Mouse (Mus musculus) bone marrow, adult 2 months (tissue): Measurements from ENCODE around the gene Akna. TPM values are rescaled to one million over a fixed set of nuclear protein-coding genes. Genes with fewer than 3 reads are reported as not detected.

Experiments
- H3K27ac ChIP-seq: fragments of 200-500 bp; 2 replicates; pipeline ENCODE4 v1.5.1; 2012; ENCODE audit warnings: low read depth, mild to moderate bottlenecking, control low read depth, inconsistent platforms, low read length; ENCODE audit not compliant: control insufficient read depth, poor library complexity, insufficient read depth
- H3K4me1 ChIP-seq: fragments of 200-500 bp; 2 replicates; pipeline ENCODE4 v1.6.1; 2011; ENCODE audit warnings: low read length; ENCODE audit not compliant: control insufficient read depth, insufficient read depth
- H3K4me3 ChIP-seq: fragments of 200-500 bp; replicated peaks from 2 replicates; pipeline ENCODE3; 2011; ENCODE audit warnings: mild to moderate bottlenecking, low read depth, low read length, control low read depth; ENCODE audit not compliant: control insufficient read depth
- CTCF ChIP-seq: fragments of 200-500 bp; IDR thresholded peaks from 2 replicates; pipeline ENCODE4 v1.5.1; 2011; ENCODE audit warnings: low read length, control low read depth; ENCODE audit not compliant: control insufficient read depth, insufficient read depth
- POLR2A ChIP-seq: fragments of 200-500 bp; IDR thresholded peaks from 2 replicates; pipeline ENCODE4 v1.6.1; 2011; ENCODE audit warnings: low read depth, mild to moderate bottlenecking, control low read depth, low read length, borderline replicate concordance; ENCODE audit not compliant: control insufficient read depth
- WGBS: fragments of 180-500 bp; shearing (Covaris S2); methylation state at CpG from one replicate; pipeline ENCODE4 v1.1.7; 2018; 5-methylcytosine and 5-hydroxymethylcytosine counted together
- polyA plus RNA-seq: library from polyadenylated mRNA; stranded (reverse); fragments of >200 nt; gene quantifications from 2 replicates; pipeline ENCODE4 v1.2.4, GENCODE M21; 2011; ENCODE audit warnings: low replicate concordance; ENCODE audit not compliant: missing spikeins, insufficient read depth, insufficient read length

Gene Akna
- polyA plus RNA-seq = 34.5 and 61.0 TPM in 2 replicates

- Histone ChIP-seq H3K4me1 (peaks cover 19% of the 10 kb centered on the region), H3K4me3 (peak within 1 kb of the TSS; percentile 89), H3K27ac (peak within 1 kb of the TSS; percentile 97)
- 5% methylated on average over 17 of the region's 17 CpGs for WGBS
- TF ChIP-seq CTCF (no peak), POLR2A (peak; percentile 98)
Measured at GRCm38 (mm10) chr4:63403040-63403959, at the start of gene Akna. Gene Akna, minus strand, starts transcription at chr4:63403354.

GRCm38 (mm10) chr4:63452555-63452954 is 49.4 kb upstream of the Akna start:
- TF ChIP-seq CTCF = no peak
- no peak for TF ChIP-seq POLR2A

GRCm38 (mm10) chr4:63450551-63450950 is 47.4 kb upstream of the Akna start:
- Histone ChIP-seq H3K4me3 (no peak overlapping the region), H3K4me1 (no peaks in the 10 kb centered on the region), H3K27ac (no peak overlapping the region)
- TF ChIP-seq CTCF (no peak), POLR2A (no peak)
- WGBS = 77% methylated on average over 5 of the region's 5 CpGs

More at GRCm38 (mm10) chr4:63452555-63452954, 49.4 kb upstream of the Akna start:
- 33% methylated on average over 3 of the region's 3 CpGs for WGBS
- Histone ChIP-seq H3K4me1 (no peaks in the 10 kb centered on the region), H3K27ac (no peak overlapping the region), H3K4me3 (no peak overlapping the region)

- WGBS = 88% methylated on average over 10 of the region's 10 CpGs
- Histone ChIP-seq H3K27ac (no peak overlapping the region), H3K4me3 (no peak overlapping the region), H3K4me1 (no peaks in the 10 kb centered on the region)
- TF ChIP-seq POLR2A (no peak), CTCF (no peak)
Measured at GRCm38 (mm10) chr4:63444362-63445066, 41.4 kb upstream of the Akna start.

- 63% methylated on average over 2 of the region's 2 CpGs for WGBS
- H3K4me3 ChIP-seq = no peak overlapping the region
- H3K27ac ChIP-seq = no peak overlapping the region
- no peak for TF ChIP-seq POLR2A
- no peak for TF ChIP-seq CTCF
- H3K4me1 ChIP-seq = no peaks in the 10 kb centered on the region
Measured at GRCm38 (mm10) chr4:63443101-63443500, 39.9 kb upstream of the Akna start.

- H3K4me3 ChIP-seq = no peak overlapping the region
- no peak overlapping the region for H3K27ac ChIP-seq
- H3K4me1 ChIP-seq = no peaks in the 10 kb centered on the region
- 89% methylated on average over 7 of the region's 7 CpGs for WGBS
- TF ChIP-seq POLR2A = no peak
- no peak for TF ChIP-seq CTCF
Measured at GRCm38 (mm10) chr4:63441616-63442015, 38.5 kb upstream of the Akna start.

GRCm38 (mm10) chr4:63440262-63440661 is 37.1 kb upstream of the Akna start:
- Histone ChIP-seq H3K4me1 (no peaks in the 10 kb centered on the region), H3K27ac (no peak overlapping the region), H3K4me3 (no peak overlapping the region)
- TF ChIP-seq CTCF (no peak), POLR2A (no peak)
- 86% methylated on average over 7 of the region's 7 CpGs for WGBS

- Histone ChIP-seq H3K4me3 (no peak overlapping the region), H3K4me1 (no peaks in the 10 kb centered on the region), H3K27ac (no peak overlapping the region)
- TF ChIP-seq CTCF = no peak
- no peak for TF ChIP-seq POLR2A
- 75% methylated on average over 5 of the region's 5 CpGs for WGBS
Measured at GRCm38 (mm10) chr4:63437968-63438367, 34.8 kb upstream of the Akna start.
